Mouse (Mus musculus): ENCODE measurements around the gene Tunar. TPM values are rescaled to one million over a fixed set of nuclear protein-coding genes. Genes with fewer than 3 reads are reported as not detected.

Gene Tunar
- polyA plus RNA-seq, 1 experiment from 2014 or later: 0.77 TPM

GRCm38 (mm10) chr12:105363648-105364047 is 30.0 kb downstream of the Tunar start:
- no peaks in the 10 kb centered on the region for H3K36me3 ChIP-seq (ENCODE audit: control insufficient read depth, insufficient read depth, low read length)
- no peak overlapping the region for H3K27ac ChIP-seq (ENCODE audit: low read depth, low read length)
- ATAC-seq (ENCODE audit: insufficient read depth, low FRiP score, low TSS enrichment) (no peak), DNase-seq (ENCODE audit: low spot score) (no peak)
- no peaks in the 10 kb centered on the region for H3K27me3 ChIP-seq (ENCODE audit: control insufficient read depth, insufficient read depth, low read length)
- no peak overlapping the region for H3K4me3 ChIP-seq (ENCODE audit: low read depth, low read length)
- no peaks in the 10 kb centered on the region for H3K9me3 ChIP-seq (ENCODE audit: control insufficient read depth, low read length)
- H3K4me1 ChIP-seq (ENCODE audit: control insufficient read depth, insufficient read depth, low read length): no peaks in the 10 kb centered on the region
- 72% methylated on average over 2 of the region's 2 CpGs for WGBS
- no peak overlapping the region for H3K9ac ChIP-seq (ENCODE audit: low read length)
- H3K4me2 ChIP-seq (ENCODE audit: low read depth): no peak overlapping the region

- H3K4me1 ChIP-seq (ENCODE audit: control insufficient read depth, insufficient read depth, low read length): no peaks in the 10 kb centered on the region
- DNase-seq (ENCODE audit: low spot score) (no peak), ATAC-seq (ENCODE audit: insufficient read depth, low FRiP score, low TSS enrichment) (no peak)
- no peaks in the 10 kb centered on the region for H3K27me3 ChIP-seq (ENCODE audit: control insufficient read depth, insufficient read depth, low read length)
- no peak overlapping the region for H3K9ac ChIP-seq (ENCODE audit: low read length)
- no peaks in the 10 kb centered on the region for H3K36me3 ChIP-seq (ENCODE audit: control insufficient read depth, insufficient read depth, low read length)
- no peak overlapping the region for H3K4me3 ChIP-seq (ENCODE audit: low read depth, low read length)
- WGBS: 71% methylated on average over 8 of the region's 8 CpGs
- H3K4me2 ChIP-seq (ENCODE audit: low read depth): no peak overlapping the region
- H3K9me3 ChIP-seq (ENCODE audit: control insufficient read depth, low read length): no peaks in the 10 kb centered on the region
- no peak overlapping the region for H3K27ac ChIP-seq (ENCODE audit: low read depth, low read length)
Observed at GRCm38 (mm10) chr12:105374564-105374963, 40.9 kb downstream of the Tunar start.

GRCm38 (mm10) chr12:105376976-105377375 is 43.3 kb downstream of the Tunar start:
- 60% methylated on average over 12 of the region's 12 CpGs for WGBS
- Histone ChIP-seq H3K4me3 (ENCODE audit: low read depth, low read length) (no peak overlapping the region), H3K36me3 (ENCODE audit: control insufficient read depth, insufficient read depth, low read length) (no peaks in the 10 kb centered on the region), H3K9ac (ENCODE audit: low read length) (no peak overlapping the region), H3K4me2 (ENCODE audit: low read depth) (no peak overlapping the region), H3K27me3 (ENCODE audit: control insufficient read depth, insufficient read depth, low read length) (no peaks in the 10 kb centered on the region), H3K27ac (ENCODE audit: low read depth, low read length) (no peak overlapping the region), H3K9me3 (ENCODE audit: control insufficient read depth, low read length) (no peaks in the 10 kb centered on the region), H3K4me1 (ENCODE audit: control insufficient read depth, insufficient read depth, low read length) (no peaks in the 10 kb centered on the region)
- DNase-seq (ENCODE audit: low spot score) (no peak), ATAC-seq (ENCODE audit: insufficient read depth, low FRiP score, low TSS enrichment) (no peak)

GRCm38 (mm10) chr12:105382733-105383132 is 49.1 kb downstream of the Tunar start:
- no peak overlapping the region for H3K4me3 ChIP-seq (ENCODE audit: low read depth, low read length)
- no peaks in the 10 kb centered on the region for H3K27me3 ChIP-seq (ENCODE audit: control insufficient read depth, insufficient read depth, low read length)
- ATAC-seq (ENCODE audit: insufficient read depth, low FRiP score, low TSS enrichment) (no peak), DNase-seq (ENCODE audit: low spot score) (no peak)
- H3K36me3 ChIP-seq (ENCODE audit: control insufficient read depth, insufficient read depth, low read length): no peaks in the 10 kb centered on the region
- H3K4me2 ChIP-seq (ENCODE audit: low read depth): no peak overlapping the region
- H3K9me3 ChIP-seq (ENCODE audit: control insufficient read depth, low read length): no peaks in the 10 kb centered on the region
- H3K4me1 ChIP-seq (ENCODE audit: control insufficient read depth, insufficient read depth, low read length): no peaks in the 10 kb centered on the region
- WGBS: 41% methylated on average over 7 of the region's 7 CpGs
- H3K27ac ChIP-seq (ENCODE audit: low read depth, low read length): no peak overlapping the region
- no peak overlapping the region for H3K9ac ChIP-seq (ENCODE audit: low read length)

GRCm38 (mm10) chr12:105394671-105395070 is 61.0 kb downstream of the Tunar start:
- Histone ChIP-seq H3K36me3 (ENCODE audit: control insufficient read depth, insufficient read depth, low read length) (no peaks in the 10 kb centered on the region), H3K4me2 (ENCODE audit: low read depth) (no peak overlapping the region), H3K9ac (ENCODE audit: low read length) (no peak overlapping the region), H3K4me1 (ENCODE audit: control insufficient read depth, insufficient read depth, low read length) (no peaks in the 10 kb centered on the region), H3K4me3 (ENCODE audit: low read depth, low read length) (no peak overlapping the region), H3K27ac (ENCODE audit: low read depth, low read length) (no peak overlapping the region), H3K27me3 (ENCODE audit: control insufficient read depth, insufficient read depth, low read length) (no peaks in the 10 kb centered on the region), H3K9me3 (ENCODE audit: control insufficient read depth, low read length) (no peaks in the 10 kb centered on the region)
- WGBS: 92% methylated on average over 7 of the region's 7 CpGs
- no peak for DNase-seq (ENCODE audit: low spot score)
- ATAC-seq (ENCODE audit: insufficient read depth, low FRiP score, low TSS enrichment): no peak

- ATAC-seq (ENCODE audit: insufficient read depth, low FRiP score, low TSS enrichment) (no peak), DNase-seq (ENCODE audit: low spot score) (peak; percentile 38)
- no peaks in the 10 kb centered on the region for H3K9me3 ChIP-seq (ENCODE audit: control insufficient read depth, low read length)
- H3K9ac ChIP-seq (ENCODE audit: low read length): no peak overlapping the region
- H3K27ac ChIP-seq (ENCODE audit: low read depth, low read length): no peak overlapping the region
- H3K4me3 ChIP-seq (ENCODE audit: low read depth, low read length): no peak overlapping the region
- no peak overlapping the region for H3K4me2 ChIP-seq (ENCODE audit: low read depth)
- no peaks in the 10 kb centered on the region for H3K4me1 ChIP-seq (ENCODE audit: control insufficient read depth, insufficient read depth, low read length)
- 47% methylated on average over 5 of the region's 5 CpGs for WGBS
- no peaks in the 10 kb centered on the region for H3K36me3 ChIP-seq (ENCODE audit: control insufficient read depth, insufficient read depth, low read length)
- H3K27me3 ChIP-seq (ENCODE audit: control insufficient read depth, insufficient read depth, low read length): no peaks in the 10 kb centered on the region
Observed at GRCm38 (mm10) chr12:105398172-105398571, 64.5 kb downstream of the Tunar start.

GRCm38 (mm10) chr12:105403742-105404141 is 70.1 kb downstream of the Tunar start:
- Histone ChIP-seq H3K4me1 (ENCODE audit: control insufficient read depth, insufficient read depth, low read length) (no peaks in the 10 kb centered on the region), H3K27ac (ENCODE audit: low read depth, low read length) (no peak overlapping the region), H3K27me3 (ENCODE audit: control insufficient read depth, insufficient read depth, low read length) (no peaks in the 10 kb centered on the region), H3K4me3 (ENCODE audit: low read depth, low read length) (no peak overlapping the region), H3K4me2 (ENCODE audit: low read depth) (no peak overlapping the region), H3K36me3 (ENCODE audit: control insufficient read depth, insufficient read depth, low read length) (no peaks in the 10 kb centered on the region), H3K9me3 (ENCODE audit: control insufficient read depth, low read length) (no peaks in the 10 kb centered on the region), H3K9ac (ENCODE audit: low read length) (no peak overlapping the region)
- 87% methylated on average over 5 of the region's 5 CpGs for WGBS
- DNase-seq (ENCODE audit: low spot score) (no peak), ATAC-seq (ENCODE audit: insufficient read depth, low FRiP score, low TSS enrichment) (no peak)

GRCm38 (mm10) chr12:105406008-105406407 is 72.3 kb downstream of the Tunar start:
- no peak for ATAC-seq (ENCODE audit: insufficient read depth, low FRiP score, low TSS enrichment)
- Histone ChIP-seq H3K9me3 (ENCODE audit: control insufficient read depth, low read length) (no peaks in the 10 kb centered on the region), H3K4me1 (ENCODE audit: control insufficient read depth, insufficient read depth, low read length) (no peaks in the 10 kb centered on the region), H3K9ac (ENCODE audit: low read length) (no peak overlapping the region), H3K36me3 (ENCODE audit: control insufficient read depth, insufficient read depth, low read length) (no peaks in the 10 kb centered on the region), H3K27ac (ENCODE audit: low read depth, low read length) (no peak overlapping the region), H3K4me2 (ENCODE audit: low read depth) (no peak overlapping the region), H3K4me3 (ENCODE audit: low read depth, low read length) (no peak overlapping the region), H3K27me3 (ENCODE audit: control insufficient read depth, insufficient read depth, low read length) (no peaks in the 10 kb centered on the region)
- DNase-seq (ENCODE audit: low spot score): no peak
- WGBS: 79% methylated on average over 6 of the region's 6 CpGs

- H3K9ac ChIP-seq (ENCODE audit: low read length): no peak overlapping the region
- ATAC-seq (ENCODE audit: insufficient read depth, low FRiP score, low TSS enrichment): no peak
- 92% methylated on average over 8 of the region's 8 CpGs for WGBS
Observed at GRCm38 (mm10) chr12:105413909-105414308, 80.2 kb downstream of the Tunar start.

More at GRCm38 (mm10) chr12:105413909-105414308, 80.2 kb downstream of the Tunar start:
- Histone ChIP-seq H3K4me3 (ENCODE audit: low read depth, low read length) (no peak overlapping the region), H3K9me3 (ENCODE audit: control insufficient read depth, low read length) (no peaks in the 10 kb centered on the region), H3K36me3 (ENCODE audit: control insufficient read depth, insufficient read depth, low read length) (no peaks in the 10 kb centered on the region), H3K27ac (ENCODE audit: low read depth, low read length) (no peak overlapping the region), H3K4me1 (ENCODE audit: control insufficient read depth, insufficient read depth, low read length) (no peaks in the 10 kb centered on the region), H3K27me3 (ENCODE audit: control insufficient read depth, insufficient read depth, low read length) (no peaks in the 10 kb centered on the region), H3K4me2 (ENCODE audit: low read depth) (no peak overlapping the region)
- no peak for DNase-seq (ENCODE audit: low spot score)

Data from neural tube, embryonic 11.5 days (tissue).